Mouse (Mus musculus) 3T3-L1 (cell line): ENCODE data around the gene Catsper2.
A peak's percentile ranks its signal among the peaks of the same experiment; 100 is the strongest.

Experiments used
- DNase-seq: peaks from one replicate; pipeline ENCODE4 v3.0.0-alpha.2; 2015; ENCODE audit warnings: low read depth, low spot score

Catsper2 gene

DNA sequence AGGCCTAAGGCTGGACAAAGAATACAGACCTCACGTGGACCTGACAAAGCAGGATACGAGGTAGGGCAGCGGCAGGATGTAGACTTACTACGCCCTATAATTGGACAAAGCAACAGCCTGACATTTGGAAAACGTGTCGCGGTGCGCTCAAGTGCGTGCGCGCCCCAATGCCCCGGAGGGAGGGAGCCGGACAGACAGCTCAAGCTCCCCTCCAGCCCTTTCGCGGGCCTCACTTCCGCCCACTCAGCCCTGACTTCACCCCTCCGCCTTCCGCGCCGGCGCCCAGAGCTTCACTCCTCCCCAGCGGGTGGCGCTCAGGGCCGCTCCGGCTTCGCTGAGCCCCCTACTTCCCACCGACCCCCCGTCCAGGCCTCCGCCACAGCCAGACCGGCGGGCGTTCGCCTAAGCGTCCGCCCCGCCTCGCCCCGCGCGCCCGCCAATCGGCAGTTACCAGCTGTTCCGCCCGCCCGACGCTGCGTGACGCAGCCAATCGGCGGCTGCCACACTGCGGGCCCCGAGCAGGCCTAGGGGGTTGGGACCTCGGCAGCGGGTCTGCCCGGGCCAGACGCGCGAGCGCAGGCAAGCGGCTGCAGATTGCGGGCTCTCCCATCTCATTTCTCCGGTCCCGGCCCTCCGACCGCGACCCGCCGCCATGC, at the start of gene Catsper2, which contains the start of gene Pdia3:
TSS of gene Catsper2 (minus strand) at position 406 of the 656 bp plus-strand sequence.
TSS of gene Pdia3 (plus strand) at position 389 of the 656 bp plus-strand sequence.
- peak; percentile 93 for DNase-seq

DNA sequence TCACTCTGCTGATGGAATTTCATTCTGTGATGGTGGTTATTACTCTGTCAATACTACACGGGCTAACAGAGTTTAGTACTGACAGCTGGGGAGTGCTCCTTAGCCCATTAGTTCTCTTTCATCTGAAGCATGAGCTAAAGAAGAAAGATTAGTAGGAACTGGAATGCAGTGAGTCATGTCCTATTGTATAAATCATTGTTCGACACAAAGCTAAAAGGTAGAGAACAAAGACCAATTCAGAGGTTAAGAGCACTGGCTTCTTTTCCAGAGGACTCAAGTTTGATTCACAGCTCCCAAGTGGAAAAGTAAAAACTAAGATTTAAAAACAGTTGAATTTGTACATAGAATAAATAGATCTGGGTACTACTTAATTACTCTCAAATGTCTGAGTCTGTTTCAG, 46.5 kb upstream of the Catsper2 start:
- peak; percentile 70 for DNase-seq

DNA sequence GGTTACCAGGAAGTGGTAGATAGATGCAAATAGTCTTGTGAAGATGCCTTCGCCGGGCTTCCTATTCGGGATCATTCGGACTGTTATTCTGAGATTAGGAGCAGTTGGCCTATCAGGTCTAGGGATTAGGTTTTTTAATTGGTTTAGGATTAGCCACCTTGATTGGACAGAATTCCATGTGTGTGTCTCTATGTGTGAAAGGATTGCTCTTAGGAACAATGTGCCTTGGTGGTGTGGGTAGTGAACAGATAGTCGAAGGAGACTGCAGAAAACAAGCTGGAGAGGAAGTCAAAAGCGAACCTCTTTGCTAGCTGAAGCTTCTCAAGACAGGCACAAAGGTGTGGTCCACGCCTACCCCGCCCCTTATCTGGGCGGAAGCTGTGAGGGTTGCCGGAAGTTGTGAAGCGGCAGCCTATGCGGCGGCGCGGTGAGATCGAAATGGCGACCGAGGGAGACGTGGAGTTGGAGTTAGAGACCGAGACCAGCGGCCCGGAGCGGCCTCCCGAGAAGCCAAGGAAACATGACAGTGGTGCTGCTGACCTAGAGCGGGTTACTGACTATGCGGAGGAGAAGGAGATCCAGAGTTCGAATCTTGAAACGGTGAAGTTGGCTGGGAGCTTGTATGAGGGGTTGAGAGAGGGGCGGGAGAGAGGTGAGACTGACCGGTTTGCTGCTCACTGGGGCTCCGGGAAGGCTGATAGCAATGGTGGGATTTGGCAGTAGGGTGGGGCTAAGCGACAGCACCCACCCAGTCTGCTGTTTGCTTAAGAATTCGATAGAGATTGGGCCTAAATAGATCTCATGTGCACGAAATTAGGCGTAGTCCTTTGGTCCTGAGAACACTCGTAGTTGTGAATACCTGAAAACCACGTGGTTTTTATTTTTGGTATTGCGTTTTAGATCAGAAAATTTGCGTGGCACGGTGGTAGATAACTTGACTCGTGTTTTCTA, 43.4 kb upstream of the Catsper2 start, which contains the start of gene Serinc4:
TSS of gene Serinc4 (minus strand) at position 90 of the 951 bp plus-strand sequence.
- peak; percentile 93 for DNase-seq

DNA sequence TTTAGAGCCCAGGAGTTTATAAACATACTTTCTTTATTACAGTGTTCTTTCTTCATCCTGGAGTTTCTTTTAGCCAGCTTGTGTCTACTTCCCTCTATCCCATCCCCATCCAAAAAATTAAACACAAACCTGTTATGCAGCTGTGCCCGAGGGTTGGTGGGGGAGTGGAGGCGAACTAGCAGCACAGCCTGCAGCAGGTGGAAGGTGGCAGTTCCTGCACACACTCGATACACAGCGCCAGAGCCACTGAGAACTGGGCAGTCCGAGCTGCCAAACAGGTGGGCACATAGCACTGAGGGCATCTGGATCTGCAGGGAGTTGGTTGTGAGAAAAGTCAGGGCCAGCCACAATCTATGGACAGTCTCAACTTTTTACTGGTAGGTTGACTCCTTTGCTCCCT, 41.9 kb upstream of the Catsper2 start:
- no peak for DNase-seq

DNA sequence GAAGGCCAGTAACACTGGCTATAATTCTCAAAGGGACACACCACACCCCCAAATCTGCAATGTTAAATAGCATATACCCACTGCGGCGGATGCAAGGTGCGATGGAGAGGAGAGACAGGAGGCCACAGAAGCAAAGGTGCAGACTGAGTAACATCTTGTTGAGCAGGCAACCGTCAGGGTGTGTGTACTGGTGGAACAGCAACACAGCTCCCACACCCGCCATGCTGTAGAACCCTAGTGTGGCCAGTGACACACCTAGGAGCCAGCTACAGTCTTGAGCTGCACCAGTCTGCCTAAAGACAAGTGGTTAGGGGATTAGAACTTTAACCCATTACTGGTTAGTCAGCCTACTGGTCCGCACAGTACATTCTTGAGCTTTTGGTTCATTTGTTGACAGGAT, 40.3 kb upstream of the Catsper2 start:
- DNase-seq = no peak

DNA sequence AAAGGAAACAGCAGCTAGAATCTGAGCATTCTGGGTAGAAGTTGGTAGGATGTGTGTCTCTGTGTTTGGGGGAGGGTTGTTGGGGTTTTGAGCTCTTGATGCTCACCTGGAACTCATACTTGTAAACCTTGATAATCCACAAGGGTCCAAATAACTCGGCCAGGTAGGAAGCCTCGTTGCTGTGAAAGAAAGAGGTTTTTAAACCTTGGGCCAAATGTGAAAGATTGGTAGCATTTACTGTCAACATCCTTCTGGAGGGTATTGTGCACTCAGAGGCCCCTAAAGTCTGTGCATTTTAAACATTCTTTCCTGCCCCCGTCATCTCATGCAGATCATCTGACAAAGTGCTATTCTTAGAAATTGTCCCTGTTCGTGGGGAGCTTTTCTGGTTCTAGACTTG, 39.4 kb upstream of the Catsper2 start, which contains the start of gene Hypk:
TSS of gene Hypk (plus strand) at position 301 of the 400 bp plus-strand sequence.
- DNase-seq = peak; percentile 62

DNA sequence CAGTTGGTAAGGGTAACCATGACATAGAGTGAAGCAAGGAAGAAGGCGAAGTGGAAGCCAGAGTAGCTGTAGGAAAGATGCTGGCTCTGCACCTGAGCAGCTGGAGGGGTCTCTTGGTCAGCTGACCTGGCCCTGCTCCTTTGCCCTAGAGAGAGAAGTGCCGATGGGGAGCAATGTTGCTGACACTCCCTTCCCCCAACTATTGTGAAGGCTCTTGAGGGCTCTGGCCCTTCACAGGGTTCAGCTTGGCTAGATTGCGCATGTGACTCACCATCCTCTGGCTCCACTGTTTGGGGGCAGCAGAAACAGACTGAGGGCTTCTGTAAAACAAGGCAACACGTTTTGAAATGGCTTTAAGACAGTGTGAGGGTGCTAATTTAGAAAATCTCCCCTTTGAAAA, 38.8 kb upstream of the Catsper2 start:
- peak; percentile 49 for DNase-seq

DNA sequence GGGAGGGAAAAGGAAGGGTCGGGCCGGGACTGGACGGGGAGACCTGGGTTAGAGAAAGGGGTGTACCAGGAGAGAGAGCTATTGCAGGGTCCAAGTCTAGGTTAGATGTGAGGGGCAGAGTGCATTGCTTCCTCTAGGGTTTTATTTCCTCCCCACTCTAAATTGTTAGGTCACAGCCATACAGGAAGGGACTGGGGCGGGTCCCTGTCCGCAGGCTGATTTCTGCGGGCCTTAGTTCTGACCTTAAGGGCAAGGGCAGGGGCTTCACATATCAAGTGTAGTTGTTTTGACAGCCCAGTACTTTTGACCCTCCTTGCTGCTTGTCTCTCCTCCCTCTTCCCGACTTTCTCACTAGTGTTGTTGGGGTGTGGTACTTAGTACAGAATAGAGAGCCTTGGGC, 36.5 kb upstream of the Catsper2 start:
- DNase-seq = peak; percentile 39

DNA sequence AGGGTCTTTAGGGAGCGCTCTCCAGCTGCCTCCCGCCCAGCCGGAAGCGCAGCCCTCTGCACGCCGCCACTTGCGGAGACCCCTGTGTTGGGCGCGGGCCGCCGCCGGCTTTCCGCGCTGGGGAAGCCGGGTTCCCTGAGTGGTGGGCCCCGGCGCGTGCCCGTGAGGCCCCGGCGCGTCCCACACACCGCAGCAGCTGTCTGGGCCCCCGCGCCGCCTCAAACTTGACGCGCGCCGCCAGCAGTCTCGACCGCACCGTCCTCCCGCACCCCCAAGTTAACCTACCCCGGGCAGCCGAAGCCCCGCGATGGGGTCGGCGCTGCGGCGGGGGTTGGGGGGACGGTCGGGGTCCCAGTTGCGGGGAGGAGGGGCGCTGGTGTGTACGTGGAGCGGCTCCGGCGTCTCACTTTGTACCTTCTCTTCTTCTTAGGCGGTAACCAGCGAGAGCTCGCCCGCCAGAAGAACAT, 36.0 kb upstream of the Catsper2 start:
- no peak for DNase-seq

DNA sequence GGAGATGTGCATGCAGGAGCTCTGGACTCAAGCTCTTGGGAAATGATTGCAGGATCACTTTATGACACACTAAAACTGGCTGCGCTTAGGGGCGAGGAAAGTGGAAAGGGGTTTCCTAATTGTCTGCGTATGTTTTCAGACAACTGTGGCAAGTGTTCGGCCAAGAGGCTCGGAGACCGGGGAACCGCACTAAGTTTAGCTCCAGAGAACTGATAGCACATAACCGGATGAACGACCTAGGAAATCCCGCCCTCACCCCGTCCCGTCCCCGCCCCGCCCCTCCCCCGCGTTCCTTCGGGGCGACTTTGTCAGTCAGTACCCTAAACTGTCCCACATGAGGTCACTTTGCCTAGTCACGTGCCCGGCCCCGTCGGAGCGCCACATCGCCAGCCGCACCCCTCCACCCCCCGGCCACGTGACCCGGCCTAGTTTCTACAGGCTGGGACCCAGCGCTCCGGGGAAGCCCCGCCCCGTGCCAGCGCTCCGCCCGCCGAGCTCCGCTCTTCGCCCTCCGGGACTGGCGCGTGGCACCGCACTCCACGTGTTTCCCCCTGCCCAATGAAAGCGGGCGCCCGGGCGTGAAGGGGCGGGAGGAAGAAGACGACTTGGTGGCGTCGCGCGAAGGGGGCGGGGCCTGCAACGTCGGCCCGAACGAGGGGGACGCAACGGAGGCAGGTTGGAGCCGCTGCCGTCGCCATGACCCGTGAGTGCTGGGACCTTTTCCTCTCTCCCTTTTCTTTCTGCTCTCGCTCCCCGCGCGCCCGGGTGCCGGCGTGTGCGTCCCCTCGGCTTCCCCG, 35.3 kb upstream of the Catsper2 start, which contains the start of gene Serf2:
TSS of gene Serf2 (plus strand) at position 457 of the 797 bp plus-strand sequence.
- peak; percentile 99 for DNase-seq

DNA sequence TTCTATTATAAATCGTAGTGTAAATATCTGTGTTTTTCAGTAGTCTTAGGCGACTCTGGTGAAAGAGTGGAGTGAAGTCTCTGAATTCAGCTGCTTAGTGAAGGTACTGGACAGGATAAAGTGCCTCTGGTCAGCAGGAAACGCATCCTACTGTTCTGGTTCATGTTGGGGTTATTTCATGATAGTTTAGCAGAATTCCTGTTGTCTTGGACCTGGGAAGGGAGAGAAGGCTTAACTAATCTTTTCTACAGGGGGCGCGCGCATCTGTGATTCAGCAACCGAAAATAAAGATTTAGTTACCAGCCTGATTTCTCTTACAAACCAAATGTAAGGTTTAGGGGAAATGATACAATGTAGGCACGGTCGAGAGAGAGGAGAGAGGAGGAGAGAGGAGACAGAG, 34.5 kb upstream of the Catsper2 start:
- DNase-seq = peak; percentile 86

DNA sequence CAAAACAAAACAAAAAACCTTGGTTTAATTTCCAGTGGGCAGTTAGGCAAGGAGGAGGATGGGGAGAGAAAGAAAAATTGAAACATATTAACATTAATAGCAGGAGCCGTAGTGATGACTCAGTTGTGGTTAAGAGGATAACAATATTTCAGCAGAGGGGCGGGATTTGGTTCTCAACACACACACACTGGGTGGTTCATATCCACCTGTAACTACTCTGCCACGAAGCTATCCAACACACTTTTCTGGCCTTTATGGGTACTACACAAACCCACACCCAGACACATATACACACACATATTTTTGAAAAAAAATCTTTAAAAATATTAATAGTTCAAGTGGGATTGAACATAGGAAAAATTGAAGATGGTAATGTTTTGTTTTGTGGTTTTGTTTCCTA, 33.4 kb upstream of the Catsper2 start:
- DNase-seq = peak; percentile 83

DNA sequence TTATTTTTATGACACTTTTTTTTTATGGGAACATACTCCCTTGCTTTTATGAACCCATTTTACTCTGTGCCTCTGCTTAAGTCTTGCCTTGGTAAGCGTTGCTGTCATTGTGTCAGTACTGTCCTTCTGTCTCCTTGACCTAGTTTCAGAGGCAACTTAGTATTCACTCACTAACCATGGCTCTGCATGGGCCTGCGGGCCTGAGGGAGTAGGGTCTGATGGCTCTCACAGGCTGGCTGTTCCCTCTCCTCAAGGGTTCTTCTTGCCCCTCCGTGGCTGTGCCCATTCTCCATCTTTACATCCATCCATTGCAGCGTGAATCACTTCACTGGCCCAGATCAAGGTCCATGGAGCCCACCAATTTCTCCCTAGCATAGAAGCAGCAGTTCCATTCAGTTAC, 32.9 kb upstream of the Catsper2 start:
- DNase-seq = no peak

DNA sequence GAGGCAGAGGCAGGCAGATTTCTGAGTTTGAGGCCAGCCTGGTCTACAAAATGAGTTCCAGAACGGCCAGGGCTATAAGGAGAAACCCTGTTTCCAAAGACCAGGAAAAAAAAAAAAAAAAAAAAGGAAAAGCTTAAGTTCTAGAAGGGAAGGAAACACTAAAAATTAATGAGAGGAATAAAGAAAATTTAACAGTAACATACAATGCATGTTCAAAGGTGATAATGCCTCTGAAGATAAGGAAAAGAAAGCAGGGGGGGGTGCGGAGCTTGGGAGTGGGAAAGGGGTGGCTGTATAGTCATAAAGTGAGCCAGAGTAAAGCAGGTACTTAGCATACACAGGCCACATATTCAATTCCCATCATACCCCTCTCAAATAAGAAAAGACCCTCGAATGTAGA, 31.5 kb upstream of the Catsper2 start:
- DNase-seq = no peak

DNA sequence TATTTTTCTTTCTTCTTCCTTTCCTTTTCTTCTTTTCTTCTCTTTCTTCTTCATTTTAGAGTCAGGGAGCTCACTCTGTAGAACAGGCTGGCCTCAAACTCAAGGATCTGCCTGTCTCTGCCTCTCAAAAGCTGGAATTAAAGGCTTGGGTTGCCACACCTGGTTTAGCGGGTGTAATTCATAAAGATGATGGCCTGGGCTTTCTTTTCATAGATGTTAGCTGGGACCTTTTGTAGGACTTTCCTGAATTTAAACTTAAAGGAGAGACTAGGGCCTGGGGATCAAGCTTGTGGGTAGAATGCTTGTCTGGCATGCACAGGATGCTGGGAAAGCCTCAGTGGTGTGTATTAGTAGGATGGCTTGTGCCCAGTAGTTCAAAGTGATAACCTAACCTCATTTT, 30.6 kb upstream of the Catsper2 start, which contains the start of gene Ell3:
TSS of gene Ell3 (minus strand) at position 101 of the 400 bp plus-strand sequence.
- DNase-seq = no peak

DNA sequence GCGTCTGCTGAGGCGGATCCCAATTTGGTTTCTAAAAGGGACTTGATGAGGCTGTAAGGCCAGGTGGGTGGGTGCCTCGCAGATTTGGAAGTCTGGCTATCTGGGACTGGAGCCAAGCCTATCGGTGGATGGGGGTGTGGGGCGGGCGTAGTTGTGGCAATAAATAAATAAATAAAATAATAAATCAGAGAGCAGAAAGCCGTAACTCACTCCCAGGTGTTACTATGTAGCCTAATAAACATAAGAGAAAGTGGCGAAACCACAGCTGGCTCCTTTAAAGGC, 29.4 kb upstream of the Catsper2 start:
- DNase-seq = no peak

DNA sequence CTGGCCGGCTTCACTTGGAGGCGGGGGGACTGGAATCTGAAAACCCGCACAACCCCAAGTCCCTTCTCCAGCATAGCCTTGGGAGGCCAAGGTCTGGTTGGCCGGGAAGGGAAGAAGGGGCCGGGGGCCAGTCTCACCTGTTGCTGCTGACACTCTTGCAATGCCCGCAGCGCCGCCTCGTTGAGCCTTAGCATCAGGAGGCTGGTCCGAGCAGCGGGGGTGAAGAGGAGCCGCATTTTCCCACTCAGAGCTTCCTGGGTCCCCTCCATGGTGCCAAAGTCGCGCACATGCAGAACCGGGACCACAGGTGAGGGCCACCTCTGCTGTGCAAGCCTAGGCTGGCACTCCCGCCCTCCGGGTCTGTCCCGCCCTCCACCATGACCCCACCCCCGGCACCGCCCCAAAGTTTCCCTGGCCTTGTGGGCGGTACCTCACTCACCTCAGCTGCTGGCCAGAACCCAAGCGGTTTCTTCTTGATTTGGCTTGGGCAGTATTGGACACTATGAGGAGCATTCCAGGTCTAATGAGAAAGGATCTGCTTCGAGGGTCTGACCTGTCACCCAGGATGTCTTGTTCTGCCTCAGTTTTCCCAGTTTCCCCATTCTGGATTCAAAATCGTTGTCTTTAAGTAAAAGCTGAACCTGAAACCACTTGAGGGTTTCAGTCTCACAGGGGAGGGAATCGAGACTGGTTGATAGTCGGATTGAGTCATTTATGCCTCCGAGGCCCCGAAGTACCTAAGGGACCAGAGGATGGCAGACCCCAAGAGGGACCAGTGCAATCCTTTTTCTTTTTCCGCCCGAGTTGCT, 28.9 kb upstream of the Catsper2 start:
- DNase-seq = no peak

DNA sequence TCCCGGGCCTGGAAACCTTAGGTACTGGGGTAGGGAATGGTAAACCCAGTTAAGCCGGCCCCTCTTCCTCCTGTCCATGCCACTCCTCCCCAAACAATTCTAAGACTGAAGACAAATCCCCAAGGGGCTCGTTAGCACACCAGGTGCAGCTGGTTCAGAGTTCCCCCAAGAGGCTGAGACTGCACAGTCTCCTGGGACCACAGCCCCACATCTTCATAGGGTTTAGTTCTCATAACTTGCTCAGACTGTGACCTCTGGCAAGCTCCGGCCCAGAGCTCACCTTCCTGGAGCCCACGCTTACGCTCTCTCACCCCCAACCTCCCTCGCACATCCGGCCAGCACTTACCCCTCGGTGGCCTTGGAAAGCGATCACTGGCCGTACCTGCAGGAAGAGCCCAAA, 28.2 kb upstream of the Catsper2 start:
- no peak for DNase-seq

DNA sequence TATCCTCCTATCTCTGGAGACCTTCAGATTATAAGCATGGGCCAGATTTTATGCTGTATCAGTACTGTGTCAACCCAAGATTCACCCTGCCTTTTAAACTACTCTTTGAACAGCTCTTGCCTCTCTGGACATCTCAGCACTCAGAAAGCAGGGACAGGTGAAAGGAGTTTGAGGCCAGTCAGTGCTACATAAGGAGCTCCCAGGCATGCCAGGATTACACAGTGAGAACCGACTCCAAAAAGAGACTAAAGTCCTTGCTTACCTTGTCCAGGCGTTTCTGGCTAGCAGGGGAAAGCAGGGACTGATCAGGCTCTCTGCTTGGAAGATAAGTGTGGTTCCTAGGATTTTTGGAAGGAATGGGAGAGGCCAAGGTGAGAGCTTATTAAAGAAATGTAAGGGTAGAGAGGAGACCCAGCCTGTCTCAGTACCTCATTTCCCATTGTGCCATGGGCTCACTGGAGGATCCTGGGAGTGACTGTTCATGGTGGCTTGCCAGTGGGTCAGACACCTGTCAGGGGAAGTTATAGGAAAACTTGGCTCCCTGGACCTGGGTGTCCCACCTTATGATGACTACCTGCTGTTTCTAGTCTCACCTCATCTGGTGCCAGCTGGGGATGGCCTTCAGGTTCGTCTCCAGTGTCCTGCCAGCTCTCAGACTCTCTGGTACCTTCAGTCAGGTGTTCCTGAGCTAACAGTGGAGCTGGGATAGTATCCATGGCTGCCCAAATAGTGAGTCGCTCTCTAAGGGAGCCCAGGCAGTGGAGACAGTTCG, 27.4 kb upstream of the Catsper2 start:
- no peak for DNase-seq

DNA sequence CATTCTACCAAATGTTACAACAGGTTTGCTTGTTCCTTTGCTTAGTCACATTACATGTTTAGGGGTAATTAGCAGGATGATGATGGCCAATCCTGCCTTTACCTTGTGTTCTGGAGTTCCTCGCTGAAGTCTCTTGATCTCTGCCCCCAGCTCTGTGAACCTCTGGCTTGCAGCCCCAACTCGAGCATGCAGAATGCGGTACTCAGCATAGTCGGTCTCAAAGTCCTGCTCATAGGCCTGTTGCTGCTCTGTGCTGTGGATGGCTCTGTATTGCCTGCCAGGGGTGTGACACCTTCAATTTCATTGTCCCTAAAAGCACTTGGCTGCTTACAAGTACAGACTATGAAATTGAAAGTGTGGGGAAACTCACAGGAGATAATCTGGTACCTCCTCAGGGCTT, 26.2 kb upstream of the Catsper2 start:
- DNase-seq = no peak
